Mouse (Mus musculus) C2C12 (cell line): ENCODE data around the gene Arf1. TPM values are rescaled to one million over a fixed set of nuclear protein-coding genes. Genes with fewer than 3 reads are reported as not detected.

Experiments
- H3K27me3 ChIP-seq: one replicate; pipeline ENCODE4 v1.6.1; 2011; ENCODE audit not compliant: control insufficient read depth, insufficient read depth, insufficient read length
- H3K36me3 ChIP-seq: one replicate; pipeline ENCODE4 v1.6.1; 2011; ENCODE audit not compliant: control insufficient read depth, insufficient read depth
- H3K4me3 ChIP-seq: one replicate; pipeline ENCODE4 v1.5.1; 2011; ENCODE audit warnings: mild to moderate bottlenecking, control low read depth; ENCODE audit not compliant: poor library complexity, insufficient read depth, severe bottlenecking
- H3K79me2 ChIP-seq: one replicate; pipeline ENCODE4 v1.6.1; 2011; ENCODE audit not compliant: control insufficient read depth, insufficient read depth
- H3K79me3 ChIP-seq: one replicate; pipeline ENCODE4 v1.6.1; 2011; ENCODE audit warnings: low read depth, control low read depth
- H3ac ChIP-seq: one replicate; pipeline ENCODE3; 2011; ENCODE audit warnings: low read depth; ENCODE audit not compliant: control insufficient read depth, insufficient read length
- CEBPB ChIP-seq: IDR thresholded peaks from one replicate; pipeline ENCODE4 v1.6.1; 2011; ENCODE audit warnings: low read depth, mild to moderate bottlenecking, control low read depth, moderate library complexity
- CTCF ChIP-seq: IDR thresholded peaks from one replicate; pipeline ENCODE4 v1.5.1; 2011; ENCODE audit not compliant: control insufficient read depth, insufficient read depth, insufficient read length
- FOSL1 ChIP-seq: IDR thresholded peaks from one replicate; pipeline ENCODE4 v1.8.0; 2011; ENCODE audit warnings: mild to moderate bottlenecking, low read length; ENCODE audit not compliant: poor library complexity, insufficient read depth, severe bottlenecking
- MAX ChIP-seq: IDR thresholded peaks from one replicate; pipeline ENCODE4 v1.6.1; 2011; ENCODE audit warnings: mild to moderate bottlenecking, control low read depth
- MYOD1 ChIP-seq: IDR thresholded peaks from one replicate; pipeline ENCODE4 v1.6.1; 2011; ENCODE audit warnings: low read depth; ENCODE audit not compliant: control insufficient read depth, insufficient read length
- MYOG ChIP-seq: IDR thresholded peaks from one replicate; pipeline ENCODE4 v1.6.1; 2011; ENCODE audit not compliant: control insufficient read depth, insufficient read length; ENCODE audit errors: extremely low read depth
- USF1 ChIP-seq: IDR thresholded peaks from one replicate; pipeline ENCODE4 v1.6.1; 2011; ENCODE audit warnings: low read depth, mild to moderate bottlenecking, control low read depth, moderate library complexity
- polyA plus RNA-seq: library from polyadenylated mRNA; unstranded; fragments of >200 nt; fragmentation: generic; extraction: Trizol; gene quantifications from one replicate; pipeline ENCODE4 v1.2.1, GENCODE M21; 2012; ENCODE audit warnings: missing spikeins

Gene Arf1
- polyA plus RNA-seq, 1 experiment = 636 TPM

DNA sequence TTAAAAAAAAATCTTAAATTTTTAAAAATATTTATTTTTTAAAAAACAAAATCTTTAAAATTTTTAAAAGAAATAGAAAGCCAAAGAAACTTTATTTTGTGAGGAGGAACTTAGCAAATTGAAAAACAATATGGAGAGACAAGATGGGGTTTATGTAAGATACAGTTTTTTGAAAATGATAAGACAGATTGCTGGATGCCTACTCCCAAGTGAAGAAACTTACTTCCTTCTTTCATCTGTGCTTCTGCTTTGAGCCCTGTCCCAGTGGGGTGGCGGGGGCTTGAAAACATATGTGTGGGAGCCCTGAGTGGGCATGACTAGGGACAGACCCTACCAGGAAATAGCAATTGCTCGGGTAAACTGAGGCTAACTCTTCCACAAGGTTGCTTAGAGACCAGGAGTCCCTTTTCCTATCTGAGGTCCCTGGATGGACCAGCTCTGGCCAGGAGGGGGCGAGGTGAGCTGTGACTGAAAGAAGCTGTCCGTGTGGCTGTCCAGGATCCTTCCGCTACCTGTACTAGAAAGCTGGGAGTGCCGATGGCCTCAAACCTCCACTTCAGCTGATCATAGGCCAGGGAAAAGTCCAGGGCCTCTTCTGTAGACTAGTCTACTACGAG, 2.2 kb upstream of the Arf1 start:
- no peak overlapping the region for H3ac ChIP-seq
- H3K79me3 ChIP-seq = peaks cover 31% of the 10 kb centered on the region
- no peak for TF ChIP-seq CTCF
- no peak for TF ChIP-seq USF1
- no peak for TF ChIP-seq MYOD1
- no peak for TF ChIP-seq FOSL1
- no peak for TF ChIP-seq CEBPB
- TF ChIP-seq MYOG = no peak
- no peak for TF ChIP-seq MAX
- H3K4me3 ChIP-seq = no peak overlapping the region
- H3K27me3 ChIP-seq = peaks cover 3% of the 10 kb centered on the region
- H3K79me2 ChIP-seq = peaks cover 39% of the 10 kb centered on the region
- H3K36me3 ChIP-seq = peaks cover 2% of the 10 kb centered on the region

DNA sequence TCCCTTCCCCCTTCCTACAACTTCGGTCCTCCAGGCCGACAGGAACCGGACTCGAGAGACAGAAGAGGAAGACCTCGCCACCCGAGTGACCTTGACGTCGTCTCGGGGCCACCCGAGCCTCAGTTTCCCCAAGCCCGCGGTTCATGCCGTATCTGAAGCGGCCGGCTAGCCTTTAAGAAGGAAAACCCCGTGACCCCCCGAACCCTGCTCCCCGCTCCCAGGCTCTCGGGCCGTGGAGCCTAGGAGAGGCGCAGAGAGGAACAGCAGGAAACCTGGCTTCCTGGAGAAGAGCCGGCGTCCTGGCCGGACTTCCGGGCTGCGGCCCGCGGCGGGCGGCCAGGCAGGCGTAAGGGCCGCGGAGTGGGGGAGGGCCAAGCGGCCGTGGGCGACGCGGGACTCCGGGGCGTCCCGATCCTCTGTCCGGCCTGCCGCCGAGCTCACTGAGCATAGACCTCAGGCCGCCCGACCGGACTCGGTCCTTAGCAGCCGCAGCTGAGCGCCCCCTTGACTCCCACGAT, 407 bp downstream of the Arf1 start:
- peaks cover 65% of the 10 kb centered on the region for H3K79me2 ChIP-seq
- H3ac ChIP-seq = peak overlapping the region; percentile 99
- TF ChIP-seq USF1 = no peak
- TF ChIP-seq CTCF = no peak
- no peak for TF ChIP-seq MYOG
- TF ChIP-seq MAX = no peak
- TF ChIP-seq CEBPB = no peak
- TF ChIP-seq FOSL1 = no peak
- TF ChIP-seq MYOD1 = no peak
- peaks cover 28% of the 10 kb centered on the region for H3K36me3 ChIP-seq
- H3K4me3 ChIP-seq = peak overlapping the region; percentile 100
- H3K27me3 ChIP-seq = no peaks in the 10 kb centered on the region
- H3K79me3 ChIP-seq = peaks cover 57% of the 10 kb centered on the region

DNA sequence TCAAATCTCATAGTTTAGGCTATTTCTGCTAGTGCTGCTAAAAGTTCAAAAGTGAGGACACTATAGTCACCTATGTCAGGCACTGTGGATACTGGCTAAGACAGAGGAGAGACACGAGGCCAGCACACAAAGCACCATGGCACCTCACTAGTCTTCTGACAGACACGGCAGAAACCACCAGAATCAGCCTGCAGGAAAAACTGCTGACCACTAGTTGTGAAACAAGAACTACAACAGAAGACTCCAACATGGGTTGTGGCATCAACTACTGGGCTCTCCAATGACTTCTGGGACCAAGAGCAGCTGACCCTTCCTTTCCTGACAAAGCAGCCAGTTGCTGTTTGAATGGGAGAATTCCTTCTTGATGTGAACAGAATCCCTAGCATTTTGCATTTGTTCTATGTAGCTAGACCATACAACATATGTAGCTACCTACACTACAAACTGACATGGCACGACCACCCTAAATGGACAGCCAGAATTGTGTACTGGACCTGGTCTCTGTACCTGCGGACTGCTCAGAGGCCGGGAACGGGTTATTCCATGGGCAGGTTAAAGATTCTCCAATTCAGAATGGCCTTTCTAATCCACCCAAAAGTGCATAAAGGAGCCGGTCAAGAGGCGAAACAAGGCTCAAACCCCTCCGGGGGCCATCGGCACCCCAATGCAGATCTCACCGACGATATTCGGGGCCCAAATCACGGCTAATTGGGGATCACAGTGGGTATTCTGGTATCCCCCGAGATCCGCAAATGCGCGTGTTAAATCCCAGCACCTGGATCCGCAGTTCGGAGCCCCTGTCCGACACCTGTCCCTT, 1.1 kb downstream of the Arf1 start:
- Histone ChIP-seq H3ac (peak overlapping the region; percentile 99), H3K27me3 (no peaks in the 10 kb centered on the region), H3K79me2 (peaks cover 71% of the 10 kb centered on the region), H3K4me3 (peak overlapping the region; percentile 100), H3K79me3 (peaks cover 64% of the 10 kb centered on the region), H3K36me3 (peaks cover 35% of the 10 kb centered on the region)
- TF ChIP-seq MYOD1 (no peak), CTCF (no peak), USF1 (no peak), MYOG (no peak), MAX (no peak), CEBPB (no peak), FOSL1 (no peak)

DNA sequence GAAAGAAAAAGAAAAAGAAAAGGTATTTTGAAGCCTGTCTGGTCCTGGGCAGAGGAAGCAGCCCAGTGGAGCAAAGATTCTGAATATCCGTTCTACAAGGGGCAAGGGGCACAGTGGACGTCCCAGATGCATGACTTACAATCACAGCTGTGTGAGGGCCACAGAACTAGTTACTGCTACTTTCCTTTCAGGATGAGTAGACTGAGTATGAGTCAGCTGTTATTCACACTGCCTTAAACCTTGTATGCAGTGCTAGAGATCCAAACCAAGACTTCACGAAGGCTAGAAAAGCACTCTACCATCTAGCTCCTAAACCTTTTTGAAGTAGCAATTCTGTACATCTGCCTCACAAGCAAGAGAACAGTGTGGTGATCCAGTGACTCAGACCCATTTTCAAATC, 1.8 kb downstream of the Arf1 start:
- Histone ChIP-seq H3K4me3 (peak overlapping the region; percentile 100), H3K79me2 (peaks cover 79% of the 10 kb centered on the region), H3K79me3 (peaks cover 71% of the 10 kb centered on the region), H3ac (no peak overlapping the region), H3K27me3 (no peaks in the 10 kb centered on the region), H3K36me3 (peaks cover 42% of the 10 kb centered on the region)
- TF ChIP-seq USF1 (no peak), FOSL1 (peak; percentile 57), MYOD1 (peak; percentile 87), MAX (no peak)

DNA sequence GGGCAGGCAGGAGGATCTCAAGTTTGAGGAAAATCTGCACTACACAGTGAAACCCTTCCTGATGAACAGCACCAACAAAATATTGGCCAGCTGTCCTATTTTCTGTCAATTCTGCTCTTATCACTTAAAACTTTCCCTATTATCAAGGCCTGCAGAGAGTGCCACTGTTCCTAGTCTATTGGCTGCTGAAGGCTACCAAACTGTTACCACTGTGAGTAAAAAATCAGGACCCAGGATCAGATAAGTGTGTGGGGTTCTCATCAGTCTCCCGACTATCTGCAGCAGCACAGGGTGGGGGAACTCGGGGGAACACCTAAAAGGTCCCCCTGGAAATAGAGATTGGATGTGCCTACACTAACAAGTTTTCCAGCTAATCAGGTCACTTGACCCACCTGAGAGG, 2.9 kb downstream of the Arf1 start:
- Histone ChIP-seq H3K4me3 (no peak overlapping the region), H3K27me3 (no peaks in the 10 kb centered on the region), H3K36me3 (peaks cover 51% of the 10 kb centered on the region), H3ac (no peak overlapping the region), H3K79me2 (peaks cover 90% of the 10 kb centered on the region), H3K79me3 (peaks cover 82% of the 10 kb centered on the region)
- TF ChIP-seq MYOG (no peak), CEBPB (no peak), MAX (no peak), MYOD1 (no peak), CTCF (no peak), FOSL1 (no peak), USF1 (no peak)
